7 mouse cellular contexts compared by ENCODE assay signal in the genomic region with DNA sequence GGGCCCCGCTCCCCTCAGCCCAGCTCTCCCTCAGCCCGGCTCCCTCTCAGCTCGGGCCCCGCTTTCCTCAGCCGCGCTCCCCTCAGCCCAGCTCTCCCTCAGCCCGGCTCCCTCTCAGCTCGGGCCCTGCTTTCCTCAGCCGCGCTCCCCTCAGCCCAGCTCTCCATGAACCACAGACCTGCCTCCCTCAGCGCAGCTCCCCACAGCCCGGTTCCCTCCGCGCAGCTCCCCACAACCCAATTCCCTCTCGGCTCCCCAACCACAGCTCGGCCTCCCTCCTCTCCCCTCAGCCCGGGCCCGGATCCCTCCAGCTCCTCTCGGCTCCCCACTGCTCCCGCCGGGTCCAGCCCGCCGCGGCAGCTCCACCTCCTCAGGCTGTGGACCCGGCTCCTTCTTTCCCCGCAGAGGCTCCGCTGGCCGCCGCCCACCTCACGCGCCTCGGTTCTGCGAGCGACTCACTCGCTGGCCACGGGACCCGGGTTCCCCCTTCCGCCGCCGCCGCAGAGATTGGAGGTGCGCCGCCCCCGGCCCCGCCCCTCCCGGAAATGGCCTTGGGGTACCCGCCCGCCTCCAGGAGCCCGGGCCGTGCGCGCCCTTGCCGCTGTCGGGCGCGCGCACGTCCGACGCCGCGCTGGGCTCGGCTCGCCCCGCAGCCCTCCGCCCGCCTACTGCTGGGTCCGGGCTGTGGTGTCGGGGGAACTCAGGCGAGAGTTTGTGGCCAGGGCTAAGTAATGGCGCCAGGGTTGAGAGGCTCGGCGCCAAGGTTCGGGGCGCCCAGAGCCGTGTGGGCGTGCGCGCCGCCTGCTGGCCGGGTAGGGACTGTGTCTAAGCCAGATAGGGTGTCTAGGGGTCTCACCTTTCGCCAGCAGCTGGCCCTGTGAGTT. TPM values are rescaled to one million over a fixed set of nuclear protein-coding genes. Genes with fewer than 3 reads are reported as not detected.
DNase-seq lines count a peak whose midpoint lies in the region; ATAC-seq lines count a peak whose summit lies in the region.

A gene (minus strand): TSS at position 547 of the 884 bp plus-strand sequence.

- DNase-seq in adrenal gland, postnatal 14 days = peak; percentile 97
- peak; percentile 96 for DNase-seq in embryonic facial prominence, embryonic 11.5 days (ENCODE audit: low spot score)
- DNase-seq in heart, adult 11 months = peak; percentile 100
- DNase-seq in kidney, adult 18-20 months = peak; percentile 90
- peak; percentile 94 for DNase-seq in limb, embryonic 11.5 days (ENCODE audit: low spot score)
- peak; percentile 97 for DNase-seq in midbrain, embryonic 14.5 days
- peak; percentile 86 to 87 for DNase-seq in spleen, adult 18-20 months

- H3K4me3 ChIP-seq in embryonic facial prominence, embryonic 11.5 days (ENCODE audit: low read depth, low read length) = peak within 1 kb of the TSS; percentile 90
- peak within 1 kb of the TSS; percentile 75 for H3K4me3 ChIP-seq in limb, embryonic 11.5 days (ENCODE audit: low read depth, low read length)
- H3K4me3 ChIP-seq in midbrain, embryonic 14.5 days (replicated peaks; ENCODE audit: low read depth, low read length) = peak within 1 kb of the TSS; percentile 75

- H3K27me3 ChIP-seq in embryonic facial prominence, embryonic 11.5 days (ENCODE audit: control insufficient read depth, insufficient read depth, low read length) = no peaks in the 10 kb centered on the region
- no peaks in the 10 kb centered on the region for H3K27me3 ChIP-seq in limb, embryonic 11.5 days (ENCODE audit: control insufficient read depth, insufficient read depth, low read length)
- H3K27me3 ChIP-seq in midbrain, embryonic 14.5 days (ENCODE audit: control insufficient read depth, insufficient read depth, low read length) = no peaks in the 10 kb centered on the region

- ATAC-seq in embryonic facial prominence, embryonic 11.5 days (replicated peaks; ENCODE audit: insufficient number of reproducible peaks, low FRiP score, low TSS enrichment, low read depth) = peak; percentile 82
- ATAC-seq in limb, embryonic 11.5 days (ENCODE audit: insufficient number of reproducible peaks, low FRiP score, low TSS enrichment, low read depth) = peak; percentile 83
- peak; percentile 86 for ATAC-seq in midbrain, embryonic 14.5 days (ENCODE audit: low FRiP score, low TSS enrichment)

- peak within 1 kb of the TSS; percentile 89 for H3K9ac ChIP-seq in embryonic facial prominence, embryonic 11.5 days (replicated peaks; ENCODE audit: low read length)
- H3K9ac ChIP-seq in limb, embryonic 11.5 days (ENCODE audit: low read length) = peak within 1 kb of the TSS; percentile 83
- H3K9ac ChIP-seq in midbrain, embryonic 14.5 days (replicated peaks; ENCODE audit: low read length) = peak within 1 kb of the TSS; percentile 89

- H3K27ac ChIP-seq in embryonic facial prominence, embryonic 11.5 days (replicated peaks; ENCODE audit: low read depth, low read length) = peak within 1 kb of the TSS; percentile 89
- peak within 1 kb of the TSS; percentile 92 for H3K27ac ChIP-seq in limb, embryonic 11.5 days (replicated peaks; ENCODE audit: low read depth, low read length)
- peak within 1 kb of the TSS; percentile 92 for H3K27ac ChIP-seq in midbrain, embryonic 14.5 days (replicated peaks; ENCODE audit: low read depth, low read length)

- WGBS in embryonic facial prominence, embryonic 11.5 days = under 1% methylated on average over 79 of the region's 82 CpGs
- under 1% methylated on average over 71 of the region's 82 CpGs for whole genome bisulfite sequencing in limb, embryonic 11.5 days
- WGBS in midbrain, embryonic 14.5 days = under 1% methylated on average over 82 of the region's 82 CpGs

- H3K4me1 ChIP-seq in embryonic facial prominence, embryonic 11.5 days (ENCODE audit: control insufficient read depth, insufficient read depth, low read length) = no peaks in the 10 kb centered on the region
- peaks cover 3% of the 10 kb centered on the region for H3K4me1 ChIP-seq in limb, embryonic 11.5 days (ENCODE audit: control insufficient read depth, insufficient read depth, low read length)
- H3K4me1 ChIP-seq in midbrain, embryonic 14.5 days (ENCODE audit: control insufficient read depth, insufficient read depth, low read length) = peaks cover 12% of the 10 kb centered on the region; the same call in 1 of the 2 replicates

- no peaks in the 10 kb centered on the region for H3K36me3 ChIP-seq in embryonic facial prominence, embryonic 11.5 days (replicated peaks; ENCODE audit: control insufficient read depth, insufficient read depth, low read depth, low read length)
- H3K36me3 ChIP-seq in limb, embryonic 11.5 days (ENCODE audit: control insufficient read depth, insufficient read depth, low read length) = no peaks in the 10 kb centered on the region
- H3K36me3 ChIP-seq in midbrain, embryonic 14.5 days (ENCODE audit: control insufficient read depth, insufficient read depth, low read length) = 0 out of 2 replicates have a peak, but pooled peaks cover 3% of the 10 kb centered on the region

- peak within 1 kb of the TSS; percentile 93 for H3K4me2 ChIP-seq in embryonic facial prominence, embryonic 11.5 days (ENCODE audit: low read depth, low read length)
- H3K4me2 ChIP-seq in limb, embryonic 11.5 days (ENCODE audit: low read depth, severe bottlenecking) = peak within 1 kb of the TSS; percentile 92
- H3K4me2 ChIP-seq in midbrain, embryonic 14.5 days (ENCODE audit: low read length) = peak within 1 kb of the TSS; percentile 87

- H3K9me3 ChIP-seq in embryonic facial prominence, embryonic 11.5 days (replicated peaks; ENCODE audit: control insufficient read depth, low read length) = no peaks in the 10 kb centered on the region
- no peaks in the 10 kb centered on the region for H3K9me3 ChIP-seq in limb, embryonic 11.5 days (ENCODE audit: control insufficient read depth, low read length)
- no peaks in the 10 kb centered on the region for H3K9me3 ChIP-seq in midbrain, embryonic 14.5 days (ENCODE audit: control insufficient read depth, low read length)

RNA-seq across cellular contexts. Expression of the gene that starts here (rescaled TPM):
- 69.3 and 80.6 TPM in 2 replicates for total RNA-seq in adrenal gland, postnatal 14 days (2021)
- 88.5 and 92.4 TPM in 2 replicates for polyA plus RNA-seq in embryonic facial prominence, embryonic 11.5 days (2014; fragmentation: Nextera tagmentation; extraction: Ambion mirVana)
- 86.9 and 91.0 TPM in 2 replicates for polyA plus RNA-seq in limb, embryonic 11.5 days (2014; fragmentation: Nextera tagmentation; extraction: Ambion mirVana)
- 45.3 and 64.5 TPM in 2 replicates for polyA plus RNA-seq in midbrain, embryonic 14.5 days (2014; fragmentation: Nextera tagmentation; extraction: Ambion mirVana)

Comparison
In these comparisons a context has a peak if more than half of its experiments do, and no peak if none do; other contexts are left out.
1. Peak in every context shown above with its lines: DNase-seq, ATAC-seq, H3K4me3 ChIP-seq and H3K27ac ChIP-seq.